Mouse (Mus musculus) brain, adult 10 weeks (tissue): ENCODE measurements around the gene Anxa5. TPM values are rescaled to one million over a fixed set of nuclear protein-coding genes. Genes with fewer than 3 reads are reported as not detected.

Experiments used
- polyA plus RNA-seq: library from polyadenylated mRNA; stranded (reverse); fragments of 350-450 nt; fragmentation: Illumina TruSeq; extraction: RNeasy Lipid Tissue Mini Kit (QIAGEN cat#74804); gene quantifications from one replicate; pipeline ENCODE4 v1.2.3, GENCODE M21; 2015; ENCODE audit warnings: low read depth, low replicate concordance

Gene Anxa5
- 83.5 TPM for polyA plus RNA-seq

DNA sequence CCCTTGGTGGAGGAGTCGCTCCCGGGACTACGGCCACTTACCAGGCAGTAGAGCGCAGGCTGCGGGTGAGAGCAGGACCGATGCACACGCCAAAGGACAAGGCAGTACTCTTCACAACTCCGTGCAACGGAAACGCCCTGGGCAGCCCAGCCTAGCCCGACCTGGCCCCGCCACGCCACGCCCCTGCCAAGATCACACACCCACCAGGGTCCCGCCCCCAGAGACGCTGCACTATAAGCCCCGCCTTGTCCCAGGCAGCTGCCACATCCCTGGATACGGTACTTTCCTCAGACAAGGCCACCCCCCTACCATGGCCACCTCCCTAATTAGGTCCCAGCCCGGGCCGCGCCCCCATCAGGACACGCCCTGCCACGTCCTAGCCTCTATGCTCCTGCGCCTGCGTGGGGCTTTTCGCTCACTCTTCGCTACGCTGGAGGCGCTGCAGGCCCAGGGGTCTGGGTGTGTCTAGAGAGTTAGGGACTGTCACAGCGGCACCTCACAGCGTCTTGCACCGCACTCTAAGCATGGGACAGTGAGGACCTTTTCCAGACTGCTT, at the start of gene Anxa5, which contains the start of gene 1810062G17Rik:
Gene Anxa5 (minus strand): TSS at position 363 of the 556 bp plus-strand sequence.
Gene 1810062G17Rik (plus strand): TSS at position 406 of the 556 bp plus-strand sequence.

DNA sequence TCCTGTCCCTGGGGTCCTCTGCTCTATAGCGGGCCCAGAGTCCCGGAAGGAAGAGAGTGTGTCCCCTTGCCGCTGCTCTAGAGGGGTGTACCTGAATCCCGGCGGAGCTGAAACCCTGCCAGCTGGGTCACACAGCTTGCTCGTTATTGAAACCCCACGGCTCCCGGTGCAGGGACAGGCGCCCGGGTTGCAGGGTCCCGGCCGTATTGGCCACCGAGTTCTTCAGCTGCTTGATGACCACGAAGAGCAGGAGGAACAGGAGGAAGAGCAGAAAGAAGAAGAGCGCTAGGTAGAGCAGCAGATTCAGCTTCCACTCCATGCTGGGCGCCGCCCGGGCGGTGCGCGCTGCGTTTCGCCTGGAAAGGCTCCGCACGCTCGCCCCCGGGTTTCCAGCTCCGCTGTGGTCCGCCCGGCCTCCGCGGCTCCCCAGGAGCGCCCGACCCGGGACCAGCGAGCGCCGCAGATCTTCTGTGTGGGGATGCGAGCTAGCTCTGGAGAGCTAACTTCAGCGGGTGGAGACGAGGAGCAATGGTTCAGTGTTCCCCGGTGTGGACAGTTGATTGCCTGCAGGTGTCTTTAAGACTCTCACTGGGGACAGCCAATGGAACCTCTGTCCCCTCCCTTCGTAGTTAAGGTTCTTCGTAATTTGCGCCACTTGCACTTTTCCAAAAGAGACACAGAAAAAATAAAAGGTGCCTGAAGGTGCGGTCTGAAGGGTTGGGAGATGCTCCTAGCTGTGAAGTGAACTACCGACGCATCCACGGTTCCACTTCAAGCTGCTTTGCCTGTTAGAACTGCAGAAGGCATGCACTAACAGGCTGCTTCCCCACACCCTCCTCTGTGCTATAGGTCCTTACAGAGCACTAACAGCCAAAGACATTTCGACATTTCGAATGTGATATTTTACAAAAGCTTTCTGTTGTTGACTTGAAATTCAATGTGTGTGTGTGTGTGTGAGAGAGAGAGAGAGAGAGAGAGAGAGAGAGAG, 45.7 kb upstream of the Anxa5 start, which contains the start of gene Gm11549:
Gene Gm11549 (minus strand): TSS at position 741 of the 988 bp plus-strand sequence.

Other genes starting within 250 kb of the Anxa5 start
- not detected for gene 1810062G17Rik, start within 50 bp of the Anxa5 start, polyA plus RNA-seq
- 32.3 TPM for gene Gm11549, start 45.9 kb upstream of the Anxa5 start, polyA plus RNA-seq
- gene Exosc9, start 76.7 kb upstream of the Anxa5 start, polyA plus RNA-seq: 57.0 TPM
- gene Ccna2, start 96.3 kb upstream of the Anxa5 start, polyA plus RNA-seq: 2.1 TPM
- 21.7 TPM for gene Bbs7, start 137.6 kb upstream of the Anxa5 start, polyA plus RNA-seq
- gene Trpc3, start 214.3 kb upstream of the Anxa5 start, polyA plus RNA-seq: 17.1 TPM